In genomic region chr11:44731763-44732162, GRCm38 (mm10) we compare ENCODE assay signal across 19 mouse cellular contexts.
DNase-seq lines count a peak whose midpoint lies in the region; ATAC-seq and TF ChIP-seq lines count a peak whose summit lies in the region.
"Had no signal": no experiment of that assay in that cellular context is flagged by ENCODE, and none has a peak within 500 bp of the region (broad histone marks: within the 10 kb centered on the region; RNA-seq: fewer than 3 reads in every experiment).

No protein-coding gene starts in this region.

- peak; percentile 60 for DNase-seq in Muller cell, postnatal 12 days (ENCODE audit: inconsistent ontology term)
- DNase-seq in Patski (ENCODE audit: low read depth, low spot score) = no peak
- peak; percentile 48 for DNase-seq in retina, embryonic 14.5 days (ENCODE audit: low spot score)
- DNase-seq in hindbrain, embryonic 11.5 days (ENCODE audit: low spot score) = no peak
- DNase-seq in spleen, postnatal 10 days (ENCODE audit: low spot score in 2 of 2) = no peak
- DNase-seq in yolk sac, embryonic 10.5 days (ENCODE audit: low spot score) = no peak
- DNase-seq: adrenal gland, adult 2 months; adrenal gland, postnatal 10 days; adrenal gland, postnatal 25 days; cerebellum, adult 11 months; cerebellum, adult 18-20 months; cerebellum, adult 8-10 months; cerebellum, adult 9-11 months; cerebellum, postnatal 14 days; forebrain, postnatal 0 days had no signal

- no peaks in the 10 kb centered on the region for H3K9me3 ChIP-seq in hindbrain, embryonic 11.5 days (ENCODE audit: control insufficient read depth, low read length)
- H3K9me3 ChIP-seq: embryonic facial prominence, embryonic 10.5 days; embryonic facial prominence, embryonic 12.5 days; forebrain, embryonic 13.5 days; forebrain, embryonic 15.5 days had no signal

- H3K36me3 ChIP-seq in hindbrain, embryonic 11.5 days (ENCODE audit: control insufficient read depth, insufficient read depth, low read length) = no peaks in the 10 kb centered on the region
- H3K36me3 ChIP-seq: embryonic facial prominence, embryonic 10.5 days; embryonic facial prominence, embryonic 12.5 days; forebrain, embryonic 15.5 days had no signal

- ATAC-seq in Patski = peak; percentile 57
- no peak for ATAC-seq in hindbrain, embryonic 11.5 days (ENCODE audit: low FRiP score)
- ATAC-seq: forebrain, embryonic 13.5 days; forebrain, embryonic 15.5 days; forebrain, postnatal 0 days had no signal

- no peak overlapping the region for H3K4me3 ChIP-seq in hindbrain, embryonic 11.5 days (ENCODE audit: low read depth, low read length)
- H3K4me3 ChIP-seq: embryonic facial prominence, embryonic 10.5 days; embryonic facial prominence, embryonic 12.5 days; forebrain, embryonic 13.5 days; forebrain, embryonic 15.5 days had no signal

- in situ Hi-C loops in Patski (cut with MboI; ENCODE audit: low pct_unique_long_range_greater_than_20kb) = no loop called here

- no peak overlapping the region for H3K4me2 ChIP-seq in hindbrain, embryonic 11.5 days (replicated peaks; ENCODE audit: low read depth, low read length)
- H3K4me2 ChIP-seq: embryonic facial prominence, embryonic 12.5 days; forebrain, embryonic 13.5 days; forebrain, embryonic 15.5 days had no signal

- TF ChIP-seq CTCF in Patski (IDR thresholded peaks at IDR 0.05) = no peak

- no peaks in the 10 kb centered on the region for H3K27me3 ChIP-seq in Patski
- H3K27me3 ChIP-seq in hindbrain, embryonic 11.5 days (ENCODE audit: control insufficient read depth, insufficient read depth, low read length) = no peaks in the 10 kb centered on the region
- H3K27me3 ChIP-seq: embryonic facial prominence, embryonic 12.5 days had no signal

- no peaks in the 10 kb centered on the region for H3K4me1 ChIP-seq in hindbrain, embryonic 11.5 days (replicated peaks; ENCODE audit: control insufficient read depth, insufficient read depth, low read length)
- H3K4me1 ChIP-seq: forebrain, embryonic 13.5 days; forebrain, embryonic 15.5 days had no signal

- CTCF ChIA-PET in Patski (lab: Charles Lee) = no interaction called here

- 75% methylated on average over 2 of the region's 2 CpGs for whole genome bisulfite sequencing in hindbrain, embryonic 11.5 days

- H3K9ac ChIP-seq in hindbrain, embryonic 11.5 days (ENCODE audit: low read depth, low read length) = no peak overlapping the region
- H3K9ac ChIP-seq: embryonic facial prominence, embryonic 12.5 days; forebrain, embryonic 13.5 days; forebrain, embryonic 15.5 days; forebrain, postnatal 0 days had no signal

- POLR2A ChIA-PET in Patski (lab: Charles Lee) = no interaction called here

- no peak overlapping the region for H3K27ac ChIP-seq in hindbrain, embryonic 11.5 days (ENCODE audit: low read depth, low read length)
- H3K27ac ChIP-seq: embryonic facial prominence, embryonic 10.5 days; embryonic facial prominence, embryonic 12.5 days; forebrain, embryonic 13.5 days; forebrain, embryonic 15.5 days had no signal

Comparison
In these comparisons a context has a peak if more than half of its experiments do, and no peak if none do; other contexts are left out.
1. DNase-seq: peak in Muller cell, postnatal 12 days (single experiment) and retina, embryonic 14.5 days (single experiment); none in Patski (single experiment), hindbrain, embryonic 11.5 days (single experiment), spleen, postnatal 10 days (0 of 2) and yolk sac, embryonic 10.5 days (single experiment).